Mouse (Mus musculus) thymus, postnatal 10 days (tissue): ENCODE data around the gene Car10.
A peak's percentile ranks its signal among the peaks of the same experiment; 100 is the strongest.

ENCODE experiments used
- DNase-seq, 2 experiments: peaks; one replicate each; pipeline ENCODE4 v3.0.0; 2021; ENCODE audit warnings: low spot score in 2 of 2

Gene Car10

GRCm38 (mm10) chr11:93490211-93490820 is 392.5 kb downstream of the Car10 start:
- no peak for DNase-seq

- DNase-seq, result no peak
These were observed 400.1 kb downstream of the Car10 start for GRCm38 (mm10) chr11:93497896-93498295.

GRCm38 (mm10) chr11:93500442-93500841 is 402.6 kb downstream of the Car10 start:
- no peak for DNase-seq

- DNase-seq, result no peak
These were observed 403.8 kb downstream of the Car10 start for GRCm38 (mm10) chr11:93501671-93502070.

- no peak for DNase-seq
These were observed 405.0 kb downstream of the Car10 start for GRCm38 (mm10) chr11:93502864-93503263.

- peak in 1 of 2 experiments; percentile 6 for DNase-seq
These were observed 405.6 kb downstream of the Car10 start for GRCm38 (mm10) chr11:93503469-93503868.

- DNase-seq, result no peak
These were observed 411.9 kb downstream of the Car10 start for GRCm38 (mm10) chr11:93509527-93510235.

GRCm38 (mm10) chr11:93512843-93513242 is 415.0 kb downstream of the Car10 start:
- no peak for DNase-seq

GRCm38 (mm10) chr11:93514396-93514795 is 416.6 kb downstream of the Car10 start:
- DNase-seq, result no peak

GRCm38 (mm10) chr11:93515566-93515965 is 417.7 kb downstream of the Car10 start:
- no peak for DNase-seq

GRCm38 (mm10) chr11:93516216-93516615 is 418.4 kb downstream of the Car10 start:
- no peak for DNase-seq

- DNase-seq, result no peak
These were observed 419.1 kb downstream of the Car10 start for GRCm38 (mm10) chr11:93516946-93517345.

GRCm38 (mm10) chr11:93522501-93522900 is 424.7 kb downstream of the Car10 start:
- no peak for DNase-seq

GRCm38 (mm10) chr11:93525921-93526320 is 428.1 kb downstream of the Car10 start:
- no peak for DNase-seq

GRCm38 (mm10) chr11:93531029-93531680 is 433.3 kb downstream of the Car10 start:
- no peak for DNase-seq

GRCm38 (mm10) chr11:93536244-93536643 is 438.4 kb downstream of the Car10 start:
- no peak for DNase-seq

- DNase-seq, result no peak
These were observed 451.1 kb downstream of the Car10 start for GRCm38 (mm10) chr11:93548904-93549303.

- peak in 1 of 2 experiments; percentile 4 for DNase-seq
These were observed 453.1 kb downstream of the Car10 start for GRCm38 (mm10) chr11:93550908-93551307.

GRCm38 (mm10) chr11:93559118-93559517 is 461.3 kb downstream of the Car10 start:
- DNase-seq, result no peak

- DNase-seq, result no peak
These were observed 462.7 kb downstream of the Car10 start for GRCm38 (mm10) chr11:93560570-93560969.

- DNase-seq, result no peak
These were observed 464.6 kb downstream of the Car10 start for GRCm38 (mm10) chr11:93562330-93562865.

- no peak for DNase-seq
These were observed 467.9 kb downstream of the Car10 start for GRCm38 (mm10) chr11:93565756-93566155.
